Mouse (Mus musculus) heart, embryonic 14.5 days (tissue): Measurements from ENCODE around the gene Tnfrsf13b. TPM values are rescaled to one million over a fixed set of nuclear protein-coding genes. Genes with fewer than 3 reads are reported as not detected.

ENCODE experiments used
- ATAC-seq: fragments of 200-750 bp; cut with Nextera tagmentation; 2 replicates; pipeline ENCODE4 v1.8.0; 2017; ENCODE audit warnings: low read depth, moderate TSS enrichment; ENCODE audit not compliant: insufficient number of reproducible peaks, insufficient read depth, low FRiP score
- H3K27ac ChIP-seq, 2 experiments: fragments of 200-500 bp in 1 of 2; fragments of 300-500 bp in 1 of 2; sonication (generic) in 1 of 2; replicated peaks in 1 of 2; 2 replicates each; pipeline ENCODE4 v1.5.1; 2012 to 2014; ENCODE audit warnings: low read depth in 2 of 2, low read length in 2 of 2, control low read depth in 1 of 2, mild to moderate bottlenecking in 1 of 2, mixed read lengths in 1 of 2; ENCODE audit not compliant: control insufficient read depth in 1 of 2, insufficient read depth in 1 of 2
- H3K27me3 ChIP-seq: fragments of 300-500 bp; sonication (generic); 2 replicates; pipeline ENCODE4 v1.6.1; 2014; ENCODE audit warnings: mild to moderate bottlenecking, low read length, control low read depth; ENCODE audit not compliant: control insufficient read depth, insufficient read depth
- H3K36me3 ChIP-seq: fragments of 300-500 bp; sonication (generic); 2 replicates; pipeline ENCODE4 v1.6.1; 2014; ENCODE audit warnings: mild to moderate bottlenecking, control low read depth, low read length, mixed read lengths; ENCODE audit not compliant: control insufficient read depth, insufficient read depth
- H3K4me1 ChIP-seq, 2 experiments: fragments of 200-500 bp in 1 of 2; fragments of 300-500 bp in 1 of 2; sonication (generic) in 1 of 2; 2 replicates each; pipeline ENCODE4 v1.6.1; 2012 to 2014; ENCODE audit warnings: low read length in 2 of 2, control low read depth in 1 of 2, mixed read lengths in 1 of 2; ENCODE audit not compliant: control insufficient read depth in 2 of 2, insufficient read depth in 2 of 2
- H3K4me2 ChIP-seq: fragments of 300-500 bp; sonication (generic); 2 replicates; pipeline ENCODE4 v1.6.1; 2014; ENCODE audit warnings: mild to moderate bottlenecking, low read length
- H3K4me3 ChIP-seq, 2 experiments: fragments of 200-500 bp in 1 of 2; fragments of 300-500 bp in 1 of 2; sonication (generic) in 1 of 2; 2 replicates each; pipeline ENCODE4 v1.5.1; 2012 to 2014; ENCODE audit warnings: low read length in 2 of 2, mild to moderate bottlenecking in 2 of 2, control low read depth in 1 of 2, low read depth in 1 of 2, moderate library complexity in 1 of 2; ENCODE audit not compliant: control insufficient read depth in 1 of 2, insufficient read depth in 1 of 2
- H3K9ac ChIP-seq: fragments of 300-500 bp; sonication (generic); 2 replicates; pipeline ENCODE4 v1.6.1; 2014; ENCODE audit warnings: mild to moderate bottlenecking, low read length
- H3K9me3 ChIP-seq: fragments of 300-500 bp; sonication (generic); 2 replicates; pipeline ENCODE4 v1.6.1; 2016; ENCODE audit warnings: low read length, control low read depth; ENCODE audit not compliant: control insufficient read depth
- WGBS: fragments of 180-500 bp; shearing (Covaris S2); extraction: QIAGEN DNeasy Blood & Tissue Kit; methylation state at CpG from one replicate; pipeline ENCODE4 v1.1.7; 2014; 5-methylcytosine and 5-hydroxymethylcytosine counted together
- polyA plus RNA-seq: library from polyadenylated mRNA; unstranded; fragments of >200 nt; fragmentation: Nextera tagmentation; extraction: Ambion mirVana; gene quantifications from 2 replicates; pipeline ENCODE4 v1.2.1, GENCODE M21; 2014

Gene Tnfrsf13b
- polyA plus RNA-seq, 1 experiment from 2014 or later, result 1.9 TPM

- Histone ChIP-seq H3K36me3 (0 out of 2 replicates have a peak, but pooled peaks cover 7% of the 10 kb centered on the region), H3K27me3 (no peaks in the 10 kb centered on the region), H3K4me1 (peaks cover 0 to 21% of the 10 kb centered on the region in 2 experiments; a peak in 3 of 4 replicates), H3K9me3 (no peaks in the 10 kb centered on the region), H3K4me3 (peak within 1 kb of the TSS; percentile 93 to 99), H3K9ac (peak within 1 kb of the TSS; percentile 98), H3K27ac (peak within 1 kb of the TSS; percentile 94 to 98), H3K4me2 (peak within 1 kb of the TSS; percentile 86)
- WGBS, result 1% methylated on average over 69 of the region's 69 CpGs
- peak; percentile 98 for ATAC-seq
Observed at GRCm38 (mm10) chr11:61174821-61175658, 48.5 kb downstream of the Tnfrsf13b start, which contains the start of gene Usp22. TSS of gene Usp22 (minus strand) at chr11:61175055.

- H3K36me3 ChIP-seq, result 0 out of 2 replicates have a peak, but pooled peaks cover 7% of the 10 kb centered on the region
- peak overlapping the region; percentile 61 for H3K4me2 ChIP-seq
- no peak overlapping the region for H3K9ac ChIP-seq
- H3K4me1 ChIP-seq, result peaks cover 0 to 16% of the 10 kb centered on the region in 2 experiments; a peak in 3 of 4 replicates
- H3K27ac ChIP-seq, result no peak overlapping the region
- WGBS, result 71% methylated on average over 5 of the region's 5 CpGs
- no peaks in the 10 kb centered on the region for H3K27me3 ChIP-seq
- no peaks in the 10 kb centered on the region for H3K9me3 ChIP-seq
- ATAC-seq, result no peak
- peak overlapping the region in 1 of 2 experiments; percentile 99; a peak in 2 of 4 replicates for H3K4me3 ChIP-seq
Observed at GRCm38 (mm10) chr11:61175778-61176177, 49.2 kb downstream of the Tnfrsf13b start.

- WGBS, result 90% methylated on average over 1 of the region's 1 CpGs
- no peak for ATAC-seq
- Histone ChIP-seq H3K27me3 (no peaks in the 10 kb centered on the region), H3K4me2 (no peak overlapping the region), H3K4me1 (peaks cover 0 to 16% of the 10 kb centered on the region in 2 experiments; a peak in 3 of 4 replicates), H3K9ac (no peak overlapping the region), H3K36me3 (0 out of 2 replicates have a peak, but pooled peaks cover 4% of the 10 kb centered on the region), H3K4me3 (no peak overlapping the region), H3K9me3 (no peaks in the 10 kb centered on the region), H3K27ac (no peak overlapping the region)
Observed at GRCm38 (mm10) chr11:61176321-61176720, 49.8 kb downstream of the Tnfrsf13b start.

- H3K36me3 ChIP-seq, result no peaks in the 10 kb centered on the region
- H3K9ac ChIP-seq, result no peak overlapping the region
- no peaks in the 10 kb centered on the region for H3K27me3 ChIP-seq
- H3K4me3 ChIP-seq, result no peak overlapping the region
- no peak overlapping the region for H3K4me2 ChIP-seq
- H3K9me3 ChIP-seq, result no peaks in the 10 kb centered on the region
- 86% methylated on average over 3 of the region's 3 CpGs for WGBS
- ATAC-seq, result no peak
- no peaks in the 10 kb centered on the region for H3K4me1 ChIP-seq
- H3K27ac ChIP-seq, result no peak overlapping the region
Observed at GRCm38 (mm10) chr11:61180361-61180760, 53.8 kb downstream of the Tnfrsf13b start.

- H3K4me1 ChIP-seq, result no peaks in the 10 kb centered on the region
- H3K9me3 ChIP-seq, result 0 out of 2 replicates have a peak, but pooled peaks cover 3% of the 10 kb centered on the region
- H3K27me3 ChIP-seq, result no peaks in the 10 kb centered on the region
- no peak overlapping the region for H3K9ac ChIP-seq
- no peak overlapping the region for H3K27ac ChIP-seq
- ATAC-seq, result no peak
- no peak overlapping the region for H3K4me2 ChIP-seq
- H3K4me3 ChIP-seq, result no peak overlapping the region
- H3K36me3 ChIP-seq, result no peaks in the 10 kb centered on the region
Observed at GRCm38 (mm10) chr11:61181624-61182023, 55.1 kb downstream of the Tnfrsf13b start.

- H3K4me1 ChIP-seq, result no peaks in the 10 kb centered on the region
- no peak for ATAC-seq
- 0 out of 2 replicates have a peak, but pooled peaks cover 3% of the 10 kb centered on the region for H3K9me3 ChIP-seq
- no peaks in the 10 kb centered on the region for H3K36me3 ChIP-seq
- H3K9ac ChIP-seq, result no peak overlapping the region
- no peak overlapping the region for H3K4me3 ChIP-seq
- 82% methylated on average over 1 of the region's 1 CpGs for WGBS
- H3K4me2 ChIP-seq, result no peak overlapping the region
- H3K27ac ChIP-seq, result no peak overlapping the region
- no peaks in the 10 kb centered on the region for H3K27me3 ChIP-seq
Observed at GRCm38 (mm10) chr11:61183820-61184219, 57.3 kb downstream of the Tnfrsf13b start.

- Histone ChIP-seq H3K27ac (no peak overlapping the region), H3K4me2 (no peak overlapping the region), H3K9me3 (0 out of 2 replicates have a peak, but pooled peaks cover under 1% of the 10 kb centered on the region), H3K4me3 (no peak overlapping the region), H3K27me3 (peaks cover 9% of the 10 kb centered on the region), H3K9ac (no peak overlapping the region), H3K4me1 (no peaks in the 10 kb centered on the region), H3K36me3 (no peaks in the 10 kb centered on the region)
- ATAC-seq, result no peak
- 76% methylated on average over 2 of the region's 2 CpGs for WGBS
Observed at GRCm38 (mm10) chr11:61190776-61191175, 64.2 kb downstream of the Tnfrsf13b start.
